In the genomic region with DNA sequence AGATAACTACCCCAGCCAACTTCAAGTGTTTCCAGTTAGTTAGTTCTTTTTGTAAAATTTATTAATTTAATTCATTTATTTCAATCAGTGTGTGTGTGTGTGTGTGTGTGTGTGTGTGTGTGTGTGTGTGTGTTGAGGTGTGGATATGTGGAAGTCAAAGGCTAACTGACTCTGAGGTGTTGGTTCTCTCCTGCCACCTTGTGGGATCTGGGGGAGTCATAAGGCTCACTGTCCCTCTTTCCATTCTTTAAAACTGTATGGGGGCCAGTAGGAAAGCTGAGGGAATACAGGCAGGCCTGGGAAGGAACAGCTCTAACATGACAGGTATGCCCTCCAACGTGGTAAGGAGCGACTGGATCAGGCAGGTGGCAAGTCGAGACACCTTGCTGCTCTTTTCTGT, we compare ENCODE assay signal across 9 mouse cellular contexts. TPM values are rescaled to one million over a fixed set of nuclear protein-coding genes. Genes with fewer than 3 reads are reported as not detected.
DNase-seq lines count a peak whose midpoint lies in the region; ATAC-seq and TF ChIP-seq lines count a peak whose summit lies in the region.
"Had no signal": no experiment of that assay in that cellular context is flagged by ENCODE, and none has a peak within 500 bp of the region (broad histone marks: within the 10 kb centered on the region; RNA-seq: fewer than 3 reads in every experiment).

No protein-coding gene starts in this region.

- H3K4me2 ChIP-seq in heart, postnatal 0 days (ENCODE audit: low read depth, low read length), result no peak overlapping the region
- no peak overlapping the region for H3K4me2 ChIP-seq in heart, embryonic 12.5 days

- no peak for TF ChIP-seq POLR2A in thymus, adult 2 months (IDR thresholded peaks at IDR 0.05; ENCODE audit: control insufficient read depth, extremely low read depth, insufficient read depth, low read length, poor library complexity)

- no peak overlapping the region for H3K27ac ChIP-seq in heart, postnatal 0 days (ENCODE audit: low read depth)
- no peak overlapping the region for H3K27ac ChIP-seq in heart, embryonic 12.5 days (ENCODE audit: poor library complexity, severe bottlenecking)
- H3K27ac ChIP-seq in thymus, adult 2 months (ENCODE audit: control insufficient read depth, insufficient read depth, low read length), result no peak overlapping the region
- no peak overlapping the region for H3K27ac ChIP-seq in left cerebral cortex, adult 2 months

- H3K9me3 ChIP-seq in heart, postnatal 0 days (replicated peaks; ENCODE audit: control insufficient read depth, low read length), result 0 out of 2 replicates have a peak, but pooled peaks cover 3% of the 10 kb centered on the region
- H3K9me3 ChIP-seq in heart, embryonic 12.5 days (replicated peaks), result peaks cover 3% of the 10 kb centered on the region

- H3K4me1 ChIP-seq in heart, postnatal 0 days (ENCODE audit: control insufficient read depth, insufficient read depth), result no peaks in the 10 kb centered on the region
- H3K4me1 ChIP-seq in heart, embryonic 12.5 days (replicated peaks), result no peaks in the 10 kb centered on the region
- no peaks in the 10 kb centered on the region for H3K4me1 ChIP-seq in thymus, adult 2 months (replicated peaks; ENCODE audit: control insufficient read depth, insufficient read depth, low read length)

- DNase-seq in heart, postnatal 0 days (ENCODE audit: low spot score), result peak; percentile 55
- DNase-seq in thymus, adult 2 months, result peak; percentile 13
- no peak for DNase-seq in thymus, adult 18-20 months
- peak; percentile 10 to 28 for DNase-seq in lung, adult 18-20 months
- DNase-seq in layer of hippocampus, postnatal 10 days (ENCODE audit: low spot score in 2 of 2), result no peak
- DNase-seq in neural tube, embryonic 10.5 days (ENCODE audit: extremely low spot score, low spot score), result no peak
- DNase-seq in left cerebral cortex, adult 2 months (ENCODE audit: extremely low spot score in 1 of 2, low spot score in 2 of 2), result no peak

- TF ChIP-seq EP300 in heart, postnatal 0 days (IDR thresholded peaks at IDR 0.05; ENCODE audit: low read depth), result no peak

- peaks cover 57% of the 10 kb centered on the region for H3K36me3 ChIP-seq in heart, postnatal 0 days (replicated peaks; ENCODE audit: control insufficient read depth, insufficient read depth, low read length)
- peaks cover 82% of the 10 kb centered on the region for H3K36me3 ChIP-seq in heart, embryonic 12.5 days
- H3K36me3 ChIP-seq in thymus, adult 2 months (ENCODE audit: control insufficient read depth, insufficient read depth, low read length), result peaks cover 52% of the 10 kb centered on the region

- H3K27me3 ChIP-seq in heart, postnatal 0 days (ENCODE audit: control insufficient read depth, insufficient read depth, low read length), result no peaks in the 10 kb centered on the region
- H3K27me3 ChIP-seq in heart, embryonic 12.5 days (replicated peaks), result no peaks in the 10 kb centered on the region
- H3K27me3 ChIP-seq in thymus, adult 2 months (ENCODE audit: control insufficient read depth, insufficient read depth, low read length), result no peaks in the 10 kb centered on the region

- peak; percentile 41; the same call in 1 of the 2 replicates for ATAC-seq in heart, postnatal 0 days (ENCODE audit: insufficient read depth, low read depth)
- ATAC-seq in heart, embryonic 12.5 days (ENCODE audit: insufficient number of reproducible peaks, low FRiP score), result no peak

- WGBS in heart, postnatal 0 days, result 59% methylated on average over 3 of the region's 3 CpGs
- 62% methylated on average over 3 of the region's 3 CpGs for WGBS in heart, embryonic 12.5 days
- WGBS in thymus, adult 2 months, result 94% methylated on average over 3 of the region's 3 CpGs

- H3K4me3 ChIP-seq in heart, postnatal 0 days (ENCODE audit: low read depth, low read length), result no peak overlapping the region
- no peak overlapping the region for H3K4me3 ChIP-seq in heart, embryonic 12.5 days
- no peak overlapping the region for H3K4me3 ChIP-seq in thymus, adult 2 months (ENCODE audit: control insufficient read depth, insufficient read depth, low read length)
- H3K4me3 ChIP-seq in left cerebral cortex, adult 2 months, result no peak overlapping the region
- H3K4me3 ChIP-seq: myocyte had no signal

- H3K9ac ChIP-seq in heart, postnatal 0 days (replicated peaks; ENCODE audit: low read depth, low read length), result no peak overlapping the region
- H3K9ac ChIP-seq in heart, embryonic 12.5 days, result no peak overlapping the region

- TF ChIP-seq CTCF in heart, postnatal 0 days (IDR thresholded peaks at IDR 0.05; ENCODE audit: low read depth), result peak; percentile 62
- TF ChIP-seq CTCF in thymus, adult 2 months (IDR thresholded peaks at IDR 0.05; ENCODE audit: borderline replicate concordance, control insufficient read depth, extremely low read depth, insufficient read depth, low read length, poor library complexity), result no peak
- no peak; the same call in 1 of the 2 replicates for TF ChIP-seq CTCF in left cerebral cortex, adult 2 months (IDR thresholded peaks at IDR 0.05)

- intact Hi-C loops in left cerebral cortex, adult 2 months (cut with DNase I), result loop anchor here (10.0 kb wide), 1 partner anchor 280 kb away; no protein-coding TSS in a partner anchor

RNA-seq across cellular contexts. Expression of a gene that starts 34.8 kb away (rescaled TPM):
- 17.1 and 28.6 TPM in 2 replicates for total RNA-seq in heart, postnatal 0 days (2014; rRNA removed; ENCODE audit: low replicate concordance)
- 3.1 and 3.2 TPM in 2 replicates for polyA plus RNA-seq in heart, postnatal 0 days (2015; fragmentation: Nextera tagmentation; extraction: Ambion mirVana)
- polyA plus RNA-seq in heart, embryonic 12.5 days (2016; fragmentation: Nextera tagmentation; extraction: Ambion mirVana), result 7.5 and 7.8 TPM in 2 replicates
- polyA plus RNA-seq in thymus, adult 2 months (2012; rRNA removed), result 279 and 356 TPM in 2 replicates
- total RNA-seq in layer of hippocampus, postnatal 10 days (2021), result 100 to 1,000 TPM; 125 to 126 TPM
- 100 to 1,000 TPM; 317 to 336 TPM for total RNA-seq in left cerebral cortex, adult 2 months (2021)

RNA-seq across cellular contexts. Expression of a gene that starts 43.4 kb away (rescaled TPM):
- total RNA-seq in heart, postnatal 0 days (2014; rRNA removed; ENCODE audit: low replicate concordance), result 10.5 and 12.2 TPM in 2 replicates
- 4.4 and 5.3 TPM in 2 replicates for polyA plus RNA-seq in heart, postnatal 0 days (2015; fragmentation: Nextera tagmentation; extraction: Ambion mirVana)
- 13.4 and 14.8 TPM in 2 replicates for polyA plus RNA-seq in heart, embryonic 12.5 days (2016; fragmentation: Nextera tagmentation; extraction: Ambion mirVana)
- polyA plus RNA-seq in thymus, adult 2 months (2012; rRNA removed), result 16.2 and 19.6 TPM in 2 replicates
- total RNA-seq in layer of hippocampus, postnatal 10 days (2021), result 10 to 100 TPM; 21.9 to 24.2 TPM
- total RNA-seq in left cerebral cortex, adult 2 months (2021), result 10 to 100 TPM; 20.9 to 23.1 TPM

RNA-seq across cellular contexts. Expression of a gene that starts 43.6 kb away (rescaled TPM):
- total RNA-seq in heart, postnatal 0 days (2014; rRNA removed; ENCODE audit: low replicate concordance), result 13.2 and 20.0 TPM in 2 replicates
- polyA plus RNA-seq in heart, postnatal 0 days (2015; fragmentation: Nextera tagmentation; extraction: Ambion mirVana), result 12.4 and 14.9 TPM in 2 replicates
- 18.2 and 19.4 TPM in 2 replicates for polyA plus RNA-seq in heart, embryonic 12.5 days (2016; fragmentation: Nextera tagmentation; extraction: Ambion mirVana)
- polyA plus RNA-seq in thymus, adult 2 months (2012; rRNA removed), result 5.7 and 6.4 TPM in 2 replicates
- total RNA-seq in layer of hippocampus, postnatal 10 days (2021), result 10 to 100 TPM in 1 of 2 experiments, 1 to 10 TPM in 1; 9.9 to 12.7 TPM
- 10 to 100 TPM; 13.2 to 13.6 TPM for total RNA-seq in left cerebral cortex, adult 2 months (2021)

Comparison
In these comparisons a context has a peak if more than half of its experiments do, and no peak if none do; other contexts are left out.
1. DNase-seq: peak in heart, postnatal 0 days (single experiment), thymus, adult 2 months (single experiment) and lung, adult 18-20 months (2 of 2); none in thymus, adult 18-20 months (0 of 2), layer of hippocampus, postnatal 10 days (0 of 2), neural tube, embryonic 10.5 days (single experiment) and left cerebral cortex, adult 2 months (0 of 2).